Mouse (Mus musculus) kidney, postnatal 0 days (tissue): ENCODE results near the gene Depdc5. TPM values are rescaled to one million over a fixed set of nuclear protein-coding genes. Genes with fewer than 3 reads are reported as not detected.

Source experiments
- ATAC-seq: fragments of 200-750 bp; cut with Nextera tagmentation; replicated peaks from 2 replicates; pipeline ENCODE4 v1.8.0; 2017; ENCODE audit warnings: low read depth, moderate number of reproducible peaks, moderate TSS enrichment, moderate library complexity; ENCODE audit not compliant: low FRiP score
- DNase-seq: peaks from one replicate; pipeline ENCODE4 v3.0.0-alpha.2; 2016; ENCODE audit warnings: low spot score
- H3K27ac ChIP-seq: fragments of 300-500 bp; sonication (generic); 2 replicates; pipeline ENCODE4 v1.5.1; 2014; ENCODE audit warnings: mild to moderate bottlenecking
- H3K27me3 ChIP-seq: fragments of 300-500 bp; sonication (generic); 2 replicates; pipeline ENCODE4 v1.6.1; 2014; ENCODE audit warnings: low read length, mixed read lengths; ENCODE audit not compliant: insufficient read depth
- H3K36me3 ChIP-seq: fragments of 300-500 bp; sonication (generic); 2 replicates; pipeline ENCODE4 v1.6.1; 2014; ENCODE audit warnings: low read length, mixed read lengths; ENCODE audit not compliant: insufficient read depth
- H3K4me1 ChIP-seq: fragments of 300-500 bp; sonication (generic); replicated peaks from 2 replicates; pipeline ENCODE4 v1.6.1; 2014; ENCODE audit warnings: antibody characterized with exemption, low read length, mixed read lengths; ENCODE audit not compliant: insufficient read depth
- H3K4me2 ChIP-seq: fragments of 300-500 bp; sonication (generic); 2 replicates; pipeline ENCODE4 v1.6.1; 2014; ENCODE audit warnings: mild to moderate bottlenecking, low read length, moderate library complexity, mixed read lengths
- H3K4me3 ChIP-seq: fragments of 300-500 bp; sonication (generic); replicated peaks from 2 replicates; pipeline ENCODE4 v1.5.1; 2014; ENCODE audit warnings: low read depth, low read length
- H3K9ac ChIP-seq: fragments of 300-500 bp; sonication (generic); 2 replicates; pipeline ENCODE4 v1.6.1; 2014; ENCODE audit warnings: low read depth, low read length
- H3K9me3 ChIP-seq: fragments of 300-500 bp; sonication (generic); replicated peaks from 2 replicates; pipeline ENCODE4 v1.6.1; 2016; ENCODE audit warnings: low read length, inconsistent platforms, mixed read lengths
- CTCF ChIP-seq: IDR thresholded peaks from 2 replicates; pipeline ENCODE4 v1.5.1; 2016; ENCODE audit warnings: antibody characterized with exemption, low read depth, mild to moderate bottlenecking, moderate library complexity
- WGBS: fragments of 180-500 bp; shearing (Covaris S2); extraction: QIAGEN DNeasy Blood & Tissue Kit; methylation state at CpG from one replicate; pipeline ENCODE4 v1.1.7; 2014; 5-methylcytosine and 5-hydroxymethylcytosine counted together
- polyA plus RNA-seq: library from polyadenylated mRNA; unstranded; fragments of >200 nt; fragmentation: Nextera tagmentation; extraction: Ambion mirVana; gene quantifications from 2 replicates; pipeline ENCODE4 v1.2.1, GENCODE M21; 2015

The Depdc5 gene
- polyA plus RNA-seq, 1 experiment from 2014 or later: 9.6 TPM

DNA sequence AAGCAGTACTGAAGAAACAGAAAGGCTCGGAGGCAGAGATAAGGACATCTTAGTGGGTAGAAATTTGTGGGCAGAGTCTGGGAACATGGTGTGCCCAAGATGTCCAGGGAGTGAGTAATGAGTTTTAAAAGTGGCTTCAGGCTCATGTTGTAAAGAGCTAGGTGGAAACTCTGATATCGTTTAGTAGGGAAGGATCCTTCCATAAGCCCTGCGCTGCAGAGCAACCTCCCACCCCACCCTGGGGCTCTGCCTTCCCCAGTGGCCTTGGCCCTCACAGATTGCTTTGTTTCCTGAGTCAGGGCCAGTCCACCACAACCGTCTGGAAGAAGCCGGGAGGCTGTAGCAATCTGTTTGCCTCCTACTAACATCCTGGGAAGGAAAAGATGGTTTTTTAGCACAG, 152.1 kb downstream of the Depdc5 start:
- no peak overlapping the region for H3K4me3 ChIP-seq
- H3K27me3 ChIP-seq: no peaks in the 10 kb centered on the region
- DNase-seq (no peak), ATAC-seq (no peak)
- no peaks in the 10 kb centered on the region for H3K36me3 ChIP-seq
- no peak for TF ChIP-seq CTCF
- H3K4me2 ChIP-seq: no peak overlapping the region
- H3K9ac ChIP-seq: no peak overlapping the region
- H3K9me3 ChIP-seq: no peaks in the 10 kb centered on the region
- H3K27ac ChIP-seq: no peak overlapping the region
- H3K4me1 ChIP-seq: peaks cover 5% of the 10 kb centered on the region; the same call in 1 of the 2 replicates
- WGBS: 57% methylated on average over 5 of the region's 5 CpGs

- peak; percentile 53 for ATAC-seq
- no peaks in the 10 kb centered on the region for H3K36me3 ChIP-seq
- no peak for DNase-seq
- H3K4me3 ChIP-seq: peak overlapping the region; percentile 79
- 3% methylated on average over 15 of the region's 15 CpGs for WGBS
- no peaks in the 10 kb centered on the region for H3K4me1 ChIP-seq
- H3K4me2 ChIP-seq: peak overlapping the region; percentile 89
- H3K9ac ChIP-seq: peak overlapping the region; percentile 49; the same call in 1 of the 2 replicates
- H3K9me3 ChIP-seq: no peaks in the 10 kb centered on the region
- H3K27me3 ChIP-seq: no peaks in the 10 kb centered on the region
- TF ChIP-seq CTCF: no peak
- peak overlapping the region; percentile 96 for H3K27ac ChIP-seq
Measured at GRCm38 (mm10) chr5:33018189-33018560, 154.7 kb downstream of the Depdc5 start.

GRCm38 (mm10) chr5:33018561-33019425, 155.3 kb downstream of the Depdc5 start, which contains the start of gene Ywhah:
Gene Ywhah, plus strand, starts transcription at chr5:33018816.
- peak within 1 kb of the TSS; percentile 79 for H3K4me3 ChIP-seq
- DNase-seq: peak; percentile 99
- no peaks in the 10 kb centered on the region for H3K27me3 ChIP-seq
- H3K27ac ChIP-seq: peak within 1 kb of the TSS; percentile 96
- peak; percentile 96 for ATAC-seq
- peaks cover 1% of the 10 kb centered on the region; the same call in 1 of the 2 replicates for H3K4me1 ChIP-seq
- H3K9me3 ChIP-seq: no peaks in the 10 kb centered on the region
- H3K36me3 ChIP-seq: no peaks in the 10 kb centered on the region
- peak within 1 kb of the TSS; percentile 91 for H3K9ac ChIP-seq
- H3K4me2 ChIP-seq: peak within 1 kb of the TSS; percentile 89
- WGBS: under 1% methylated on average over 78 of the region's 121 CpGs
- peak; percentile 33; the same call in 1 of the 2 replicates for TF ChIP-seq CTCF

DNA sequence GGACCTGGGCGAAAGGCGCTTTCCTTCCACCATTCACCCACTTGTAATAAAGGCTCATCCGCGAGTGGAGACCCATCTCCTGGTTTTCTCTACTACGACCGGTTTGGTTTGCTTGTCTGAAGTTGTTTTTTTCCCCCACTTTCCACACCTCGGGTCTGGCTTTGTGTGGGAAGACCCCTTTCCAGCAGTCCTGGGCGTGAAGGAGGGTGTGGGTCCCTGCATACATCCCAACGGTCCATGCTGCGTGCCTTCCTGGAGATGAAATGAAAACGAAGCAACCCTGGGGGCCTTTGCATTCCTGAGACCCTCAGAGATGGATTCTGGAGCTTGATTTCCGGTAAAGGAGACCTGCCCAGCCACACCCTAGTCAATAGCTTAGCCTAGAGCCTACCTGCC, 155.9 kb downstream of the Depdc5 start:
- no peak for TF ChIP-seq CTCF
- Histone ChIP-seq H3K4me3 (peak overlapping the region; percentile 79), H3K36me3 (no peaks in the 10 kb centered on the region), H3K4me2 (peak overlapping the region; percentile 89), H3K4me1 (peaks cover 6% of the 10 kb centered on the region; the same call in 1 of the 2 replicates), H3K27me3 (no peaks in the 10 kb centered on the region), H3K9me3 (no peaks in the 10 kb centered on the region), H3K27ac (peak overlapping the region; percentile 96), H3K9ac (peak overlapping the region; percentile 91)
- no peak for ATAC-seq
- WGBS: 0% methylated on average over 12 of the region's 12 CpGs
- DNase-seq: no peak

GRCm38 (mm10) chr5:33021622-33022021, 158.1 kb downstream of the Depdc5 start:
- WGBS: 79% methylated on average over 2 of the region's 2 CpGs
- Histone ChIP-seq H3K27me3 (no peaks in the 10 kb centered on the region), H3K36me3 (no peaks in the 10 kb centered on the region), H3K4me3 (no peak overlapping the region), H3K9me3 (no peaks in the 10 kb centered on the region), H3K4me1 (peaks cover 6% of the 10 kb centered on the region; the same call in 1 of the 2 replicates), H3K9ac (no peak overlapping the region), H3K4me2 (no peak overlapping the region), H3K27ac (no peak overlapping the region)
- peak; percentile 63 for TF ChIP-seq CTCF
- DNase-seq: no peak
- no peak for ATAC-seq

DNA sequence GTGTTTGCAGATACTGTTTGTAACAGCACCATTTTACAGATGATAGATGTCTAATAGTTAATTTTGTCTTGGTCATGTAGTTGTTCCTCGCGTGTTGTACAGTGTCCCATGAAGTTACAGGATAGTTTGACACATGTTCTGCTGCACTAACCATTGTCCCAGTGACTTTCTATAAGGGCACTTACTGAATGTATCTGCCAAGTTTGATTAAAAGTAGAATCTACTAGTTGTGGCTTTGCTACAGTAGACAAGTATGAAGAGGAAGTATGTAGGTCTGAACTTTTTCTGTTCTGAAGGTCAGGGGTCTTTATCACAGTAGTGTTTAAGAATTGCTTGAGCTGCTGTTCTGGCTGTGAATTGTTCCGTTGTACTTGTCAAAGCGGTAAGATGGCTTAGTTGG, 159.8 kb downstream of the Depdc5 start:
- H3K4me3 ChIP-seq: no peak overlapping the region
- no peak overlapping the region for H3K9ac ChIP-seq
- peaks cover 6% of the 10 kb centered on the region; the same call in 1 of the 2 replicates for H3K4me1 ChIP-seq
- no peaks in the 10 kb centered on the region for H3K27me3 ChIP-seq
- DNase-seq (no peak), ATAC-seq (no peak)
- 90% methylated on average over 4 of the region's 4 CpGs for WGBS
- H3K9me3 ChIP-seq: no peaks in the 10 kb centered on the region
- H3K36me3 ChIP-seq: 0 out of 2 replicates have a peak, but pooled peaks cover 3% of the 10 kb centered on the region
- no peak overlapping the region for H3K4me2 ChIP-seq
- H3K27ac ChIP-seq: no peak overlapping the region
- no peak for TF ChIP-seq CTCF
